Mouse (Mus musculus) lung, embryonic 14.5 days (tissue): Measurements from ENCODE around the gene Ccl6. TPM values are rescaled to one million over a fixed set of nuclear protein-coding genes. Genes with fewer than 3 reads are reported as not detected.

Source experiments
- ATAC-seq: fragments of 200-750 bp; cut with Nextera tagmentation; 2 replicates; pipeline ENCODE4 v1.8.0; 2017; ENCODE audit warnings: mild to moderate bottlenecking, moderate TSS enrichment, moderate library complexity; ENCODE audit not compliant: insufficient read depth
- DNase-seq: peaks from one replicate; pipeline ENCODE4 v3.0.0-alpha.2; 2015
- H3K27ac ChIP-seq: fragments of 300-500 bp; sonication (generic); 2 replicates; pipeline ENCODE4 v1.5.1; 2014; ENCODE audit warnings: low read depth, mild to moderate bottlenecking, moderate library complexity
- H3K27me3 ChIP-seq: fragments of 300-500 bp; sonication (generic); 2 replicates; pipeline ENCODE4 v1.6.1; 2014; ENCODE audit warnings: low read length, control low read depth; ENCODE audit not compliant: insufficient read depth
- H3K36me3 ChIP-seq: fragments of 300-500 bp; sonication (generic); 2 replicates; pipeline ENCODE4 v1.6.1; 2014; ENCODE audit warnings: control low read depth; ENCODE audit not compliant: insufficient read depth
- H3K4me1 ChIP-seq: fragments of 300-500 bp; sonication (generic); 2 replicates; pipeline ENCODE4 v1.6.1; 2014; ENCODE audit warnings: antibody characterized with exemption, control low read depth; ENCODE audit not compliant: insufficient read depth
- H3K4me2 ChIP-seq: fragments of 300-500 bp; sonication (generic); 2 replicates; pipeline ENCODE4 v1.6.1; 2014; ENCODE audit warnings: mild to moderate bottlenecking
- H3K4me3 ChIP-seq: fragments of 300-500 bp; sonication (generic); 2 replicates; pipeline ENCODE4 v1.5.1; 2014; ENCODE audit warnings: low read depth, low read length
- H3K9ac ChIP-seq: fragments of 300-500 bp; sonication (generic); 2 replicates; pipeline ENCODE4 v1.6.1; 2014
- H3K9me3 ChIP-seq: fragments of 300-500 bp; sonication (generic); 2 replicates; pipeline ENCODE4 v1.6.1; 2016; ENCODE audit warnings: low read depth, low read length, control low read depth
- CTCF ChIP-seq: IDR thresholded peaks from 2 replicates; pipeline ENCODE4 v1.5.1; 2016; ENCODE audit warnings: antibody characterized with exemption, low read depth
- WGBS: fragments of 180-500 bp; shearing (Covaris S2); extraction: QIAGEN DNeasy Blood & Tissue Kit; methylation state at CpG from one replicate; pipeline ENCODE4 v1.1.7; 2014; 5-methylcytosine and 5-hydroxymethylcytosine counted together
- polyA plus RNA-seq: library from polyadenylated mRNA; unstranded; fragments of >200 nt; fragmentation: Nextera tagmentation; extraction: Ambion mirVana; gene quantifications from 2 replicates; pipeline ENCODE4 v1.2.1, GENCODE M21; 2014

The Ccl6 gene
- 4.8 and 7.2 TPM in 2 replicates for polyA plus RNA-seq

DNA sequence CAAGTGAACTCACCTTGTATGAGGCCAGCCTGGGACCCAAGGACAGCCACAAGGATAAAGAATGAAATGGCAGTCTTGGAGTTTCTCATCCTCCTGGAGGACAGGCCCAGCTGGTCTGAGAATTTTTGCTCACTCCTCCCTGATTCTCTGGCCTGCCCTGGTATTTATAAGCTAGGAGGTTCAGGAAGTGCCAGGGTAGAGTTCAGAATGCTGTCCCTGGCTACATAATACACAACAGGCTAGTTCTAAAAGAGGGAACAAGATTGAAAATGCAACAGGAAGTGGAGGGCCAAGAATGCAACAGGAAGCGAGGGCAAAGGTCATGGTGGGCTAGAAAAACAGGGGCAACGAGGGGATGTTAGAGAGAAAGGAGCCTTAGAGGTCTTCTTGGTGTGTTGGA is at the start of gene Ccl6:
TSS of gene Ccl6 (minus strand) at position 235 of the 400 bp plus-strand sequence.
- no peak for TF ChIP-seq CTCF
- Histone ChIP-seq H3K9me3 (no peaks in the 10 kb centered on the region), H3K36me3 (no peaks in the 10 kb centered on the region), H3K4me2 (no peak within 1 kb of the TSS), H3K4me1 (no peaks in the 10 kb centered on the region), H3K27me3 (no peaks in the 10 kb centered on the region), H3K9ac (no peak within 1 kb of the TSS), H3K27ac (no peak within 1 kb of the TSS), H3K4me3 (no peak within 1 kb of the TSS)
- WGBS = 36% methylated on average over 2 of the region's 2 CpGs
- ATAC-seq = no peak
- no peak for DNase-seq

DNA sequence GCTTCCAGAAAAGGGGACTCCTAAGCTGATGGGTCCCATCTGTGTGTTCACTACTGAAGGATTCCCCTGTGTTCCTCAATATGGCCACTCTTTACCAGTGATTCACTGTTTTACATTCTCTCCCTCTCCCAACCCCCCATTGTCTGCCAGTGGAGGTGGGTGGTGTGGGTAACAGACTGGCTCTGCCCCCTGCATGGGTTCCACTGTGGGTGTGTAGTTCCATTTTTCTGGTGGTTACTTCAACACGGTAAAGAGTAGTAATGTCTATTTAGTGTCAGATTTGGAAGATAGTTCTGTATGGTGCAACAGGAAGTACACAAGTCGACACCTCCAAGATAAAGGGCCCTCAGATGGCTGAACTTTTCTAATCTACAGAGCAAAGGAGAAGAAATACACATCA is 48.3 kb upstream of the Ccl6 start:
- no peak for TF ChIP-seq CTCF
- Histone ChIP-seq H3K27ac (no peak overlapping the region), H3K27me3 (no peaks in the 10 kb centered on the region), H3K9me3 (no peaks in the 10 kb centered on the region), H3K4me3 (no peak overlapping the region), H3K4me2 (no peak overlapping the region), H3K36me3 (no peaks in the 10 kb centered on the region), H3K9ac (no peak overlapping the region), H3K4me1 (no peaks in the 10 kb centered on the region)
- ATAC-seq = no peak
- no peak for DNase-seq
- WGBS = 60% methylated on average over 2 of the region's 2 CpGs

DNA sequence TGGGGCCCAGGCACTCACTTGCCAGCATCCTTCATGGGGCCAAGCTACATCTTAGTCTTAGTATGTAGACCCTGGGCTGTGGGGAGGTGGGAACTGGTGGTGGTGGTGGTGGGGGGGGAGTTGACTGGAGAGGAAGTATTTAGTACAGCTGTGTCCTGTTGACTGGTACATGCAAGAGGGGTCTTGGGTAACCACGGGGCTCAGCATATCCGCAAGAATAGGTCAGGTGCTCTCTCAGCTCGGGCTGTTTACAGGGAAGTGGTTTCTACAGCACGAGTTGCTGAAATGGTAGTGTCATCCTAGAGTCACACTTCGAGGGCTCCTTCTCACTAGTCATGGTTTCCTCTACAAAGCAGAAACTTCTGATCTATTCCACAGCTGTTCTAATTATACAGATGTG is 47.3 kb upstream of the Ccl6 start:
- Histone ChIP-seq H3K27me3 (no peaks in the 10 kb centered on the region), H3K9me3 (no peaks in the 10 kb centered on the region), H3K27ac (no peak overlapping the region), H3K4me1 (no peaks in the 10 kb centered on the region), H3K36me3 (no peaks in the 10 kb centered on the region), H3K4me2 (no peak overlapping the region), H3K9ac (no peak overlapping the region), H3K4me3 (no peak overlapping the region)
- no peak for TF ChIP-seq CTCF
- 70% methylated on average over 5 of the region's 5 CpGs for WGBS
- ATAC-seq (no peak), DNase-seq (peak; percentile 3)

DNA sequence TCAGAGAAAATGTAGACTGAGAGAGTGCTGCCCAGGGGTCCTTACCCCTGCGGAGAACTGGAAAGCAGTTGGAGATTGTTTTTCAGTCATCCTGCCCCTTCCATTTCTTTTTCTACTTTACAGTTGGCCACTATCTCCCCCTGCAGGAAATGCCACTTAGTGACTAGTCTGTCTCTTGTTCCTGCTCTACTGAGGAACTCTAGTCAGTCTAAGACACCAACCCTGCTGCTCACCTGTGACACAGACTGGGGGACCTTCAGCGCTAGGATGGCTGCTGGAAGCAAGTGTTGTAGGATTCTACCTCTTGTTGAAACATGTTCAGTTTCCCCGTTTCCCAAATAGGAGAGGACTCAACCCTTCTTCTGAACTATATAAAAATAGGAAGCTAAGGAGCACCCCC is 46.6 kb upstream of the Ccl6 start:
- peak; percentile 30 for TF ChIP-seq CTCF
- Histone ChIP-seq H3K9me3 (no peaks in the 10 kb centered on the region), H3K9ac (no peak overlapping the region), H3K4me2 (no peak overlapping the region), H3K27me3 (no peaks in the 10 kb centered on the region), H3K36me3 (no peaks in the 10 kb centered on the region), H3K4me3 (no peak overlapping the region), H3K27ac (no peak overlapping the region), H3K4me1 (no peaks in the 10 kb centered on the region)
- 54% methylated on average over 3 of the region's 3 CpGs for whole genome bisulfite sequencing
- peak; percentile 43 for DNase-seq
- ATAC-seq = no peak

DNA sequence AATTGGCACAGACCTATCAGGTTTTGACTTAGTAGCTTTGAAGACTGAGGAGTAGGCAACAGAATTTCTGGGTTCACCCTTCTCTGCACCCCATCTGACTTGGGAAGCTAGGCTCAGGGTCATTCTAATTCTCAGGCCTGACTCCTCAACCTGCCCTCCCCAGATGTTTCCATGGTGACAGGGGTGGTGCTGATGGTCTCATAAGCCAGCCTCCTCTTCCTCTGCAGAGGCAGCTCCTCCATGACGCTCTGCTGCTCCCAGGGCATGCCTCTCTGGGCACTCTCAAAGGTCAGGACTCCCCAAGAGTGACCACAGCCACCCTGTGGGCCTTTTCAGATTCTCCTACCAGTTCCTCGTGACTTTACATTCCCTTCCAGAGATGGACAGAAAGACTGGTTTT is 46.0 kb upstream of the Ccl6 start:
- Histone ChIP-seq H3K9me3 (no peaks in the 10 kb centered on the region), H3K27ac (no peak overlapping the region), H3K9ac (no peak overlapping the region), H3K27me3 (no peaks in the 10 kb centered on the region), H3K36me3 (no peaks in the 10 kb centered on the region), H3K4me2 (no peak overlapping the region), H3K4me3 (no peak overlapping the region), H3K4me1 (no peaks in the 10 kb centered on the region)
- 42% methylated on average over 2 of the region's 2 CpGs for WGBS
- ATAC-seq (no peak), DNase-seq (no peak)
- TF ChIP-seq CTCF = no peak

DNA sequence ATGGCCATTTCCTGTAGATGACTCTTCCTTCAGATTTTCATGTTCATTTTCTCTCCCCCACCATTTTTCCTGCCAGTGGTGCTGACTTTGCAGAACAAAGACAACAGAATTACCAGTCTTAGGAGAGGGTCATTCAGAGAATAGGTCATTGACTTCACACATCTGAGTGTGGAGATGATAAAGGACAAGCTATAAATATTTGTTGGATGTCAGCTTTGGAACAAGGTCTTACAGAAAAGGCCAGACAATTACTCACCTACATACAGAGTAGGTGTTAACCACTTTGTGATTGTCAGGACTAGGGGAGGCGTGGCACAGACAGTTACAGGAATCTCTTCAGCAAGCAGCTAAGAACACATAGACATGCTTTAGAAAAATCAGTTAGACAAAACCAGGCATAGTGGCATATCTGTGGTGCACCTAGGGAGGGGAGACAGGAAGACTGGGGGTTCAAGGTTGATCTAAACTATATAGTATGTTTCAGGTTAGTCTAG is 43.9 kb upstream of the Ccl6 start:
- 68% methylated on average over 1 of the region's 1 CpGs for WGBS
- Histone ChIP-seq H3K9me3 (no peaks in the 10 kb centered on the region), H3K4me2 (no peak overlapping the region), H3K27ac (no peak overlapping the region), H3K4me1 (no peaks in the 10 kb centered on the region), H3K36me3 (no peaks in the 10 kb centered on the region), H3K9ac (no peak overlapping the region), H3K4me3 (no peak overlapping the region), H3K27me3 (no peaks in the 10 kb centered on the region)
- DNase-seq (no peak), ATAC-seq (no peak)
- TF ChIP-seq CTCF = no peak

DNA sequence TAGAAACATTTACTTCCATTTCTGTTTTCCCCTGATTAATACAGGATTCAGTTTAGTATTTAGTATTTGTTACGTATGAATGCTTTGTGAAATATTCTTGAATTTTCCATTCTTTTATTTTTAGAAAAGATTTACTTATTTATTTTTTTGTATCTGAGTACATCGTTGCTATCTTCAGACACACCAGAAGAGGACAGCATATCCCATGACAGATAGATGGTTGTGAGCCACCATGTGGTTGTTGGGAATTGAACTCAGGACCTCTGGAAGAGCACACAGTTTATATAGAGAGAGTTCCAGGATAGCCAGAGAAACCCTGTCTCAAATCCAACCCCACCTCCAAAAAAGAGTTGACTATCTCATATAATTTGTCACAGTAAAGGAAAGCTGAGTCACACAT is 42.0 kb upstream of the Ccl6 start:
- Histone ChIP-seq H3K36me3 (no peaks in the 10 kb centered on the region), H3K27ac (no peak overlapping the region), H3K9ac (no peak overlapping the region), H3K4me1 (no peaks in the 10 kb centered on the region), H3K27me3 (no peaks in the 10 kb centered on the region), H3K4me3 (no peak overlapping the region), H3K4me2 (no peak overlapping the region), H3K9me3 (no peaks in the 10 kb centered on the region)
- DNase-seq (no peak), ATAC-seq (no peak)
- 90% methylated on average over 2 of the region's 2 CpGs for WGBS
- no peak for TF ChIP-seq CTCF

DNA sequence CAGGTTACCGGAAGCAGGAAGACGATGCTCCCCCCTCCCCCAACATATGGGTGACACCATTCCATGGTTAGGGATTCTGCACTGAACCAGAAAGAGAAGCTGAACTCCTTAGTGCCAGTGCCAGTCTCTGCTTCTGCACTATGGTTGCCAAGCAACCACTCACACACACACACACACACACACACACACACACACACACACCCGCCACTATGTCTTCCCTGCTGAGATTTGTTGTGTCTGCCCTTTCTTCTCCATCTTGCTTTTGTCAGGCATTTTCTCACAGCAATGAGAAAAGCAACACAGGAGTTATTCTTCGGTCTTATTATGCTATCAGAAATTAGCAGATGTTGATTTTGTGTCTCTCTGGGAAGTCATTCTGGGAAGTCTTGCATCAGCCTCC is 41.5 kb upstream of the Ccl6 start:
- DNase-seq (no peak), ATAC-seq (no peak)
- no peaks in the 10 kb centered on the region for H3K36me3 ChIP-seq
- H3K9me3 ChIP-seq = no peaks in the 10 kb centered on the region
- H3K4me3 ChIP-seq = no peak overlapping the region
- no peak for TF ChIP-seq CTCF
- no peaks in the 10 kb centered on the region for H3K4me1 ChIP-seq
- H3K27me3 ChIP-seq = no peaks in the 10 kb centered on the region
- H3K9ac ChIP-seq = no peak overlapping the region
- 62% methylated on average over 4 of the region's 4 CpGs for WGBS
- H3K4me2 ChIP-seq = no peak overlapping the region
- H3K27ac ChIP-seq = no peak overlapping the region
